15 mouse cellular contexts compared by ENCODE assay signal in the genomic region with DNA sequence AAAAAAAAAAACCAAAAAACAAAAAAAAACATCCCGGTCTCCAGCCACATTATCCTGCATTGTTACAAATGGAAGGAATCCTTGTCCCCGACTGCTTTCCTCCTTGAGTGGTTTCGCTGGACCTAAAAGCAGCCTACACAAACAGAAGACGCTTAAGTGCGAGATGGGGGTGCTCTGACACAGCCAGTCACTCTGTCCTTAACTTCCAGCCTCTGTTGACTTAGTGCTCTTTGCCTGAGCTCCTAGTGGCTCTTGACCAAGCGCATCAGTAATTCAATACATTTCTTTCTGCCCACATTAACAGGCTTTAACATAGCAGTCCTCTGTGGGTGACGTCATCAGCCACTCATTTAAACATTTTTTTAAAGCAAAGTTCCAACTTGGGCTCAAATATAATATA. TPM values are rescaled to one million over a fixed set of nuclear protein-coding genes. Genes with fewer than 3 reads are reported as not detected.
"Had no signal": no experiment of that assay in that cellular context is flagged by ENCODE, and none has a peak within 500 bp of the region (broad histone marks: within the 10 kb centered on the region; RNA-seq: fewer than 3 reads in every experiment).

No protein-coding gene starts in this region.

- H3K4me2 ChIP-seq: kidney, embryonic 15.5 days; liver, embryonic 11.5 days; liver, embryonic 15.5 days; neural tube, embryonic 15.5 days had no signal

- H3K4me1 ChIP-seq: kidney, embryonic 15.5 days; limb, embryonic 10.5 days; midbrain, embryonic 10.5 days had no signal

- H3K27ac ChIP-seq: hindbrain, postnatal 0 days; kidney, embryonic 15.5 days; left cerebral cortex, adult 2 months; limb, embryonic 10.5 days; liver, embryonic 15.5 days; midbrain, embryonic 10.5 days; neural tube, embryonic 15.5 days had no signal

- H3K36me3 ChIP-seq: kidney, embryonic 15.5 days; limb, embryonic 10.5 days; liver, embryonic 15.5 days; midbrain, embryonic 10.5 days; neural tube, embryonic 15.5 days had no signal

- H3K27me3 ChIP-seq: kidney, embryonic 15.5 days; liver, embryonic 15.5 days; neural tube, embryonic 15.5 days had no signal

- H3K9ac ChIP-seq: kidney, embryonic 15.5 days; liver, embryonic 15.5 days; neural tube, embryonic 15.5 days had no signal

- ATAC-seq: hindbrain, postnatal 0 days had no signal

- H3K9me3 ChIP-seq: kidney, embryonic 15.5 days; limb, embryonic 10.5 days; liver, embryonic 15.5 days; midbrain, embryonic 10.5 days; neural tube, embryonic 15.5 days had no signal

- H3K4me3 ChIP-seq: kidney, embryonic 15.5 days; left cerebral cortex, adult 2 months; limb, embryonic 10.5 days; liver, embryonic 15.5 days; midbrain, embryonic 10.5 days; myocyte; neural tube, embryonic 15.5 days had no signal

- DNase-seq: kidney, adult 18-20 months; kidney, postnatal 36 days; midbrain, embryonic 14.5 days; right cerebral cortex, adult 18-20 months; right cerebral cortex, postnatal 25 days had no signal

RNA-seq across cellular contexts. Expression of a gene that starts 17.5 kb away (rescaled TPM):
- polyA plus RNA-seq: hindbrain, postnatal 0 days; limb, embryonic 10.5 days; midbrain, embryonic 10.5 days; midbrain, embryonic 14.5 days; myocyte; neural tube, embryonic 11.5 days; neural tube, embryonic 15.5 days had no signal
